Mouse (Mus musculus): ENCODE results near the gene Sh3glb1.
A peak's percentile ranks its signal among the peaks of the same experiment; 100 is the strongest.
"Not testable (repeated sequence)": the region's sequence is repeated elsewhere in the genome, so short reads cannot be mapped to it uniquely, and the experiment has no call there.

Sh3glb1 gene

DNA sequence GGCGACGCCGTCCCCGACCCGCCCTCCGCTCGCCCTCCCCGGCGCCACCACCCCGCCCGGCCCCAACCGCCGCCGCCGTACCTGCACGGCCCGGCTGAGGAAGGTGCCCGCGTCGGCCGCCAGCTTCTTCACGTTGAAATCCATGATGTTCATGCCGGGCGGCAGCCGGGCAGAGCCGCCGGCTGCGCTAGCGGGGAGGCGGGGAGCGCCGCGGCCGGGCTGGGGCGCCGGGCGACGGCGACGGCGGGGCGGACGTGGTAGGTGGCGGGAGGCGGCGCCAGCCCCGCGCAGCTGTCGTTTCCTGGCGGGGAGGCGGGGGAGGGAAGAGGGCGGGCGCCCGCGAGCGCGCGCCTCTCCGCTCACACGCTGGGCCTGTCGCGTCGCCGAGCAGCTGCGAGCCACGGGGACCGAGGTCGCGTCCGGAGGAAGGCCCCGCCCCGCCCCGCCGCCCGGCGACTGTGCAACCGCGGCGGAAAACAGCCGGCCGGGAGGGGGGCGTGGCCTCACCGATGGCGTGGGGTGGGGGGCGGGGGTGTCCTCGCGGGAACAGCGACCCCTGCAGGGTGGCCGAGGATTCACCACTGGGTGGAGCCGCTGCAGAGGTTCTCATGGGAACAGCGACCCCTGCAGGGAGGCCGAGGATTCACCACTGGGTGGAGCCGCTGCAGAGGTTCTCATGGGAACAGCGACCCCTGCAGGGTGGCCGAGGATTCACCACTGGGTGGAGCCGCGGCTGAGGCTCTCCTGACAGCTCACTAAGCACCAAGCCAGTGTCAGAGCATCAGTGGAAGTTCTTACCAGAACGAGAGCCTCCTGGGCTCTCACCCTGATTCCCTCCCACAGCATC lies at the start of gene Sh3glb1:
Gene Sh3glb1 (minus strand): TSS at position 435 of the 847 bp plus-strand sequence.
- peak; percentile 98 for DNase-seq

DNA sequence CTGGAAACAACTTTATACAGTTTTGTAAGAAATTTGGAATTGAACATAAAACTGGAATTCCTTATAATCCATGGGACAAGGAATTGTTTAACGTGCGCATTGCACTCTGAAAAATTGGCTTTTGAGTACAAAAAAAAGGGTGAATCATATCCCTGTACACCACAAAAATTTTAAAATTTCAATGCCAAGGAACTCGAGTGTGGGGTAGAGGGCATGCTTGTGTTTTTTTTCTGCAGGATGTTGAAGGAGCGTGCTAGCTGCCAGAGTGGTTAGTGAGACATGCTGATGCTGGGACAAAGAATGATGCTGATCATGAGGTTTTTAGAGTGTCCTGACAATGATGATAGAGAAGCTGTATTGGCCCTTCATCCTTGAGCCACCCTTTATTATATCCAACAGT lies 45.0 kb upstream of the Sh3glb1 start:
- DNase-seq = no peak

DNA sequence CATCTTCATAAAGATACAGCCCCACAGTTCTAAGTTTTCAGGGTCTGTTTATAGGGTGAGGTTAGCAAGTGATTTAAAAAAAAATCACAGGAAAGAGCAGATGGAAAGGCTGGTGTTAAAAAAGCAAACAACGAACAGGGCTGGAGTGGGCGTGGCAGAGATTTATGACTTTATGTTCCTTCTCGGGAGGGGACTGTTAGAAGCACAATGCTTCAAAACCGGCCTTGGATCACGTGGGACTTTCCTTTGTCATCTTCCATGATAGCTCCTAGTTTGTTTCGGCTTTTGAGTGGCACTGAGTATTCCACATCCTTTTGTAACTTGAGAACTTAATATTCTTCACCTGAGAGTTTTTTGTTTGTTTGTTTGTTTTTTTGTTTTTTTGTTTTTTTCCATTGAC lies 41.3 kb upstream of the Sh3glb1 start:
- no peak for DNase-seq

DNA sequence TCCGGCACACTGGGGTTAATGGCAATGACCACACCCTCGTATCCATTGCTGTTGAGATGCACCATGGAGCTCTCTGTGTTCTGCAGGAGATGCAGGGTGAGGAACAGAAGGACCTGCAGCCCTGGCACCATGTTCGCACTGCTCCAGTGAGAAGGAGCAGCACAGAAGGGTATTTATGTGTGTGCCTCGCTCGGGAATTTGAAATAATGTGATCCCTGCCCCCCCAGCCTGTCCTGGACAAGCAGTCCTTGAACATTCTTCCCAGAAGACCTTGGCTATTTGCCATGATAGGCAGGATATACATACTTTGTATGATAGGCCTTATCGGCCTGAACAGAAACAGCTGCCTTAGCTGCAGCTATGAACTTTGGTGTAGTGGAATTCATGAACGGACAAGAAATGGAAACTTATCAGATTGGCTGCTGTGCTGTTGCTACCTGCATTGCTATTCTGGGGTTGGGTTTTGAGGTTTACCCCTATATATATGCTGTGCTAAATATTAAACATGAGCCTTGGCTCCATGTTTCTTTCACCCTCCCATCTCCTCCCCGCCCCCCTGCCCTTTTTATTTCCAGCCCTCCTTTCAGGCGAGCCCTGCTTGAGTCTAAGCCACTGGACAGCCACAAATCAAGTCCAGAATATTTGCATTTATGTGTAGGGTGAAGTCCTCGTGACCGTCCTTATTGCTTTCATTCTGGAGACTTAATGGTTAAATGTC lies 40.6 kb upstream of the Sh3glb1 start, which contains the start of gene Clca3a1:
Gene Clca3a1 (minus strand): TSS at position 386 of the 718 bp plus-strand sequence.
- no peak for DNase-seq

DNA sequence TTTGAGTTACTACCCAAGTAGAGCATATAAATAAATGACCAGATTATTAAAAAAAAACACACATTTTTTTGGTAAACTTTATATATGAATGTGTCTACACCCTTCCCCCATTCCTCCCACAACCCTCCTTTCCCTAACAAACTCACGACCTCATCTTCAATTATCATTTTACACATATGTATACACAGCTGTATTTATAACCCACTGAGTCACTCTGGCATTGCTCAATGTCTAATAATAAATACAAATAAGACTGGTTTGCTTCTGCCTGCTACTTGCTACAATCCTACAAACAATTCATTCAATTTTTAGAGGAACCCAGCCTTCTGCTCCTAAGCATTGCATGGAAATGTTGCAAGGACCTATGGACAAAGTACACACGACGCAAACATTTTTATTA lies 39.6 kb upstream of the Sh3glb1 start:
- DNase-seq = no peak

DNA sequence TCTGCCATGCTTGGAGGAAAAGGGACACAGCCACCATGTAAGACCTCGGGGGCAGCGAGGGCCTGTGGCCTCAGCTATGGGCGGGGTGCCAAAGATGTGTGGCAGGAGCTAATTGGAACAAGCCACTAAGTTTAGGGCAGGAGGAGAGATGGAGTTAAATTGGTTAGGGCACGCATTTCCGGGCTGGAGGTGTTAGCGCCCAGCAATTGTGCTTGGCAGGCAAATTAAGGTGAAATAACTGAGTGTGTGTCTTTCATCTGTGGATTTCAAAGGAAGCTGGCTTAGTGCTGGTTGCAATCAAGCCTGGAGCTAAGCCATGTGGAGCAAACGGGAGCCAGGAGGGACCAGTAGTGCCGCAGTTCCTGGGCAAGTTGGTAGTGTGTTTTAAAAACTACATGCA lies 36.0 kb upstream of the Sh3glb1 start:
- DNase-seq = not testable (repeated sequence)

DNA sequence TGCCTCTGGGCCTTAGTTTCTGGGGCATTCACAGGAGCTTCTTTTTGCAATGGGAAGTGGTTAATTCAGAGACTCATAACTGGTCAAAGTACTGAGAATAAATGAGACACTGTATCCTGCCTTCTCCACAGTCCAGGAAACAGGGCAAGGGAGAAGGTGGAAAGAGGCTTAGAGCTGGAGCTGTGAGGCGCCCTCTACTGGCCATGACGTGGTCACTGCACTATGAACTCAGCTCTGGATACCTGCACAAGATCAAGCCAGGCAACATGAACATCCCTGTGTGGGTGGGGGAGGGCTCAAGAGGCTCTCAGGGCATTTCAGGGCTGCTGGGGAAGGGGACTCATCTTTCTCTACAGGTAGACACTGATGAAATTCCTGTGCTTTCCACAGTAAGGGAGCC lies 33.0 kb upstream of the Sh3glb1 start:
- DNase-seq = no peak

DNA sequence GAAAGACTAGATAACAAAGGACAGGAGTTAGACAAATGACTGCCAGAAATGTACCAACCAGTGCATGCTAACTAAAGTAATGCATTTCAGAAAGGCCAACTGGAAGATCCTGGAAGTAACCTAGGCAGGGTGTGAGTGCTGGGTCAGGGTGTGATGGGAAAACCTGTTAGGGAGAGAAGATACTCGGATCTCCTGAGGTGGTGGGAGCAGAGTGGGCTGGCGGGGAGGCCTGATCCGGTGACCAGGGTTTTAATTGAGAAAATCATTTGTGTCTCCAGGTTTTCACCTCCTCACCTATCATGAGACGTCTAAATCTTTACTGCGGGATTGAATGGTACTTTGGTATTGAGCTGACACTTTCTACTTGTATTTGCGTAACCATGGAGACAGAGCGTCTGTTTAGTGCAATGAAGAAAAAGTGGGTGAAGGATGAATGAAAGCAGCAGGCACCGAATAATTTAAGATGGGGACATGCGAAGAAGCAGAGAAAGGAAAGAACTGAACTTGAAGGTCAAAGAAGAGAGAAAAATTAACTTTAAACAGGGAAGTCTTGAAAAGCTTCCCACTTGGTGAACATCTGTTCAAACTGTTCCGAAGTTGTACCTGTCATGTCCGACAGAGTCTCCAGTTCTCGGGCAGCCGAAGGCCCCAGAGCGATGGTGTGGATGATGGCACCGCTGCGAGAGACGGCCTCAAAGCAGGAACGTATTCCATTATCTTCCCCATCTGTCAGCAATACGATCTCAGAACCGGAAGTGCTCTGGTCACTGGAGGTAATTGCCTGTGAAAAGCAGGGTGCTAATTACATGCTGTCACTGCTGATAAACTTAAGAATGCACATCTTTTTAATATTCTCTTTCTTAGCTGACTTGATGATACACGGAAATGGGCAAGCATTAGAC lies 29.2 kb upstream of the Sh3glb1 start:
- not testable (repeated sequence) for DNase-seq

DNA sequence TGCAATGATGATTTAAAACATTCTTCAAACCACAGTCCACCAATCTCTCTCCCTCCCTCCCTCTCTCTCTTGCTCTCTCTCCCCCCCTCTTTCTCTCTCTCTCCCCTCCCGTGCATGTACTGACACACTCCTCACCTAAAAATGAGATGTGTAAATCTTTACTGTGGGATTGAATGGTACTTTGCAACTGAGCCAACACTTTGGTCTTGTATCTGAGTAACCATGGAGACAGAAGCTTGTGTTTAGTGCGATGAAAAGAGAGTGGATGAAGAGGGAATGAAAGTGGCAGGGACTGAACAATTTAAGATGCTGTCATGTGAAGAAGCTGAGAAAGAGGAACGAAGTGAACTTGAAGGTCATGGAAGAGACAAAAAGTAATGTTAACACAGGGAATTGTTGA lies 27.6 kb upstream of the Sh3glb1 start:
- not testable (repeated sequence) for DNase-seq

DNA sequence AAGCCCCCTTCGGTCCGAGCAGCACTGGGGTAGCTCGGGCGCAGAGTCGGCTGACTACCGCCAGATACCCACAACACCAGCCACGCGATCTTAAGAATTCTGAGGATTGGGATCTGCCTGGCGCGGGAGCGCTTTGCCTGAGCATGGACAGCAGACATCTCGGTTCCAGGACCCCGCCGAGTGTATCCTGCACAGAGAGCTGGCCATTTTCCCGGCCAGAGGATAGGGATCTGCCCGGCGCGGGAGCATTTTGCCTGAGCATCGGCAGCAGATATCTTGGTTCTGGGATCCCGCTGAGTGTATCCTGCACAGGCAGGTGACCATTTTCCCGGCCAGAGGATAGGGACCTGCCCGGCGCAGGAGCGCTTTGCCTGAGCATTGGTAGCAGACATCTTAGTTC lies 18.3 kb upstream of the Sh3glb1 start:
- not testable (repeated sequence) for DNase-seq

DNA sequence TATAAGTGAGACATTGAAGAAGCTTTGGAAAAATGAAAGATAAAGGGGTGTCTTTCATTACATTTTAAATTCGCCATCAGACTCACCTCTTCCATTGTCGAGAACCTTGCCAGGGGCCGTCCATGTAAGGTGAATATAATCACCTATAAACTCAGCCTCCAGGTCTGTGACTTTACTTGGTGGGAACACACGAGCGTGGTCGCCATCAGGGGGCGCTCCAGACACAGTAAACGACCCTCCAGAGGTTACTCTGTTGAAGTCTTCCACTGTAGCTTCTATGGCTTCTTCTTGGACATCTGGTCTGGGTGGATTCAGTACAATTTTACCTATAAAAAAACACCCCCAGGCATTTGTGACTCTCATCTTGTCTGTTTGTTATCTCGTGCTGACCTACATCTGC lies 16.7 kb upstream of the Sh3glb1 start:
- no peak for DNase-seq

DNA sequence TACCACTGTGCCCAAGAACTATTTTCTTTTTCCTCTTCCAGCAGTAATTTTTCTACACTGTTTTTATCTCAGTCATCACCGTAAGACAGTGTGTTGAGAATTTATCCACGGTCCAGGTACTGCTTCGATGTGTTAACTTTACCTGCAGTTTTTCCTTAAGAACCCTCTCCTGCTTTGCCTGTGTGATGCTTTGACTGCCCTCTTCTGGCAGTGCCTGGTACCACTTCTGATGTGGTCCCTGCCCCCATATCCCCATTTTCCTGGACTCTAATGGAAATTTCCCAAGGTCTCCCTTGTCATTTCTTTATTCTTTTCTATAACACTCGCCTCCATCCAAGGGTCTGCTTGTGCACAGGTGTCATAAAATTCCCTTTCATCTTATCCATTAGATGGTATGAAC lies 3.3 kb upstream of the Sh3glb1 start:
- peak; percentile 59 for DNase-seq

DNA sequence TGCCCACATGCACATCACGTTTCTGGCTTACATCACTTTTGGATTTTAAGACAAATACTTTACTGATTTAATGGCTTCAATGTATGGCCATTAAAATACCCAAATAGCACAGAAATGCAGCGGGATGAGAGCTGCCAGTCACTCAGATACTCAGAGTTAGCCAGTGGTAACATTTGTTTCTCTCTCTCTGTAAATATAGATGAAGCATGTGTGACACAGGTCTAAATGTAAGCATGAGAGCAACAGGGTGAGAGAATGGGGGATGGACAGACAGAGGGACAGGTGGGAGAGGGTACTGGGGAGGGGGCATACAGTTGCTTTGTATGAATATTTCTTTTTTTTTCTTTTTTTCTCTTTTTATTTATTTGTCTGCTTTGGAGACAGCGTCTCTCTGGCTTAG lies 2.4 kb upstream of the Sh3glb1 start:
- DNase-seq = not testable (repeated sequence)

DNA sequence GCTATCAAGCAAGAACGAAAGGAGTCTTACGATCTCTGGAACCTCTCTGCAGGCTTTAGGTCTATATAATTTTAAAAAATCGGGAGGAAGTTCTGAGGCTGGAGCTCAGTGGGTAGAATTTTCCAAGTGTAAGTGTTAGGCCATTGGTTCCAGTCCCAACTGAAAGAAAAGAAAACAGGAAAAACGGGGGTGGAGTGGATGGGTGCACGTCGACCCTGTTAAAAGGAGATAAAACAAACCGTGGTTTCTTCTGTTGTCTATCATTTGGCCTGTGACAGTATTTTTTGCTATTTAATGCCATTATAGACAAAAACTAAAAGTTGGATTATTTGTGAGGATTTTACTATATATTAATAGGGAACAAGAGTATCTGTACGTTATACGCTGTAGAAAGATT lies 1.7 kb upstream of the Sh3glb1 start:
- DNase-seq = no peak

DNA sequence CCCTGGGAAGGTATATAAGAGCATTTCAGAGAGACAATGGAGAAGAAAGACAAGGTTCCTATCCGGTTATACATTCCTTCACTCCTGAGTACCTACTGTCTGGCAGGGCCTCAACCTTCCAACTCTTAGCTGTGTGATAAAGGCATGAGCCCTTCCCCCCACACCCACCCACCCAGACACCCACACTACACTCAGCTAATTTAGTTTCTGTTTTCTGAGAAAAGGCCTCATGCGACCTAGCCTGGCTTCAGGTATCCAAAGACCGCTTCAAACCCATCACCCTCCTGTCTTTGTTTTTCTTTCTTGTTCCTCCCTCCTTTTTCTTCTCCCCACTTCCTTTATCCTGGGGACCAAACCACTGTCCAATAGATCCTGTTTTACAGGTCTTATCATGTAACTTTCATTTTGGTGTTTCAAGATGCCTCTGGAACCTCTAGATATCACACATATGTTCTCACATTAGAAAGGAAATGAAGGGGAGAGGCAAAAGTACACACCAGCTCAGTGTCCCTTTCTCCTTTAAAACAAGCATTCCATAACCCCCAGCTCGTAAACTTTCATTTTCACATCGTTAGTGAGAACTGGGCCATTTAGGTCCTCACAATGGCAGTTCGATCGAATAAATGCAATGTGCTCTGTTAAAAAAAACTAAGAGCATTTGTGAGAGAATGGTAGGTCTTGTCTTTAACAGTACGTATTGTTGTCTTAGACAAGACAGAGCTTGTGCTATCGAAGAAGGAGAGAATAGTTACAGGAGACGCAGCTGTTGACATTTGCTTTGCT lies 1.1 kb upstream of the Sh3glb1 start:
- no peak for DNase-seq

DNA sequence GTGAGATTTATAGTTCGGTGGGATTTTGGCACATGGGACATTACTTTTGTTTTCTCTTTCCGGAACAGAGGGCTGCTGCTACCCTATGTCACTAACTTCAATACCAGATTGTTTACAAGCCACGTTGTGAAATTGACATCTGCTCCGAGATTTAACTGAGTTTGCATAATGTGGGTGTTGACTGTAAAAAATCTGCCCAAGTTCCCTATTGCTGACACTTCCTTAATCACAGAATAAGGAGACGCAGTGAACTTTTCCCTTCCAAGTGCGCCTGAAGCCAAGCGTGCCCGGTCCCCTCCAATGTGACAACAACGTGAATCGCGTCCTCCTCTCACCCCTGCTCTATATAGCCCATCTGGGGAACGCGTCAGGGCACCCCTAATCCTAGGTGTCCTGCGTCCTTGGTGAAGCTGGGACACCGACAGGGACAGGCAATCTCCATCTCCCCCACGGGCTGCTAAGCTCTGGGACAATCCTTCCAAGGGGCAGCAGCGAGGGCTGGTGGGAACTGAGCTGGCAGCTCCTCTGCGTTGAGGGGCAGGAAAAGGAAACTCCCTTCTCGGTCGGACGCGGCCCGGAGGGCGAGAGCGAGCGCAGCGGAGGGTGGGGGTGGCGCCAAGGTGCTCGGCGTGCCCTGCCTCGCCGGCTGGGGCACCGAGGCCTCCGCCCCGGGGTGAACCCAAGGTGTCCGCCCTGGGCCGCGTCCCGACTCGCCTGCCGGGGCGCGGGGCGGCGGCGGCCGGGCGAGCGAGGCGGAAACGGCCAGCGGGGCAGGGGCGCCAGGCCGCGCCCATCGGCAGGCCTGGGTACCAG lies 841 bp downstream of the Sh3glb1 start:
- DNase-seq = peak; percentile 60

DNA sequence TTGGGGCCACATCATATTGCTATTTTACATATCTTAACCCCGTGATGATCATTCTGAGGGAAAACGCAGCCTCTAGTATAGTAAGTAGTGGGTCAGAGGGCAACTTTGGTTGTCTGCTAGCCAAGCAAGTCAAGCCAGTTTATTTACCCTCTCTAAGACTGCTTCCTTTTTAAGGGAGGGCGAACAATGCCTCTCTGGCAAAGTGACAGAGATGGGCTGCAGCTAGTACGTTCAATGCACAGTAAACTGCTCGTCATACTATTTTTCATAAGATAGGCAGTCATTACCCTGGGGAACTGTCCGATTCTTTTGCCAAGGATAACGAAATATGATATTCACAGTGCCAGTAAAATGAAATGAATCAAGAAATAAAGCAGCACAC lies 1.4 kb downstream of the Sh3glb1 start:
- no peak for DNase-seq

DNA sequence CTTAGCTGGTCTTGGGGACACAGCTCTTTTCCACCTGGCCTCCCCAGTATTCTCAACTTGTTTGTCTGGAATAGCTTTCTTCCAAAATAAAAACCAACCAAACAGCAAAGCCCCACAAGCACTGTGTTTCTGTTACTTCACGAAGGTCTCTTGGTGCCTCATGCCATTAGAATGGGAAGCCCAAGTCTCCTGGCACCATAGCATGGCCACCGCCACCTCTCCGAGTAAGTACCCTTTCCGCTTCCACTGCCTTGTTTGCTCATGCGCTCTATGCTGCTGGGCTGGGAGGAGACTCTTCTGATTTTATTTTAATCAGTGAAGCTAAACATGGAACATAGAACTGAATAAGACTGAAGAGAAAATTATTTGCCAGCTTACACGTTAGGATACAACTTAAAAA lies 2.3 kb downstream of the Sh3glb1 start:
- no peak for DNase-seq

DNA sequence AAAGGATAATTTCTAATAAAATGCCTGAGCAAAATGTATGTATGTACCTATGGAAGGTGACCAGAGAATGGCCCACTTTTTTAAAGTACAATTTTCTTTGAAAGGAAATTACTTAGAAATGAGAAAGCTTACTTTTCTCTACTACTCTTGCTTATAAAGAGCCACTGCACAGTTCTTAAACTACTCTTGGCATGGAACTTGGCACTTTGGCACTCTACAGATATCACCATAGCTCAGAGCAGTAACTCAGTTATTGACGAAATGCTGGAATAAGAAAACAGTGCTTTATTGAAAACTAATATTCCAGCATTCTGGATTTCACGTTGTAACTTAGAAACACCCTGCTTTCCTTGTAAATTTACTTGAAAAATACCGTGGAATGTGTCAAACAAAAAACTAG lies 3.0 kb downstream of the Sh3glb1 start:
- DNase-seq = no peak

DNA sequence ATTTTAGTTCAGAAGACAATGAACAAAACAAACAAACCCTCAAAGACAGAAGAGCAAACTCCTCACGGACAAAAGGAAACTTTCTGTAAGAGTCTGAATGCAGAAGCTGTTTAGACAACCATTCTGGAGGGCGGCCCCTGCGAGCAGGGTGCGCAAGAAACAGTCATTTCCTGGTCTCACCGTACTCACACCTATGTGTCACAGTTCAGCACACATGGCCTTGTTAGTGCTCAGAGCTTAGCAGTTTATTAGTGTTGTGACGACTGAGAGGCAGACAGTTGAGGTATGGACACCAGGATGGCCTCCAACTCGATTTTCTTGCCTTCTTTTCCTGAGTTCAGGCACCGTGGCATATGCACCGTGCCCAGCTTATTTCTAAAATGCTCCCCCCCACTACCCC lies 4.2 kb downstream of the Sh3glb1 start:
- DNase-seq = no peak

DNA sequence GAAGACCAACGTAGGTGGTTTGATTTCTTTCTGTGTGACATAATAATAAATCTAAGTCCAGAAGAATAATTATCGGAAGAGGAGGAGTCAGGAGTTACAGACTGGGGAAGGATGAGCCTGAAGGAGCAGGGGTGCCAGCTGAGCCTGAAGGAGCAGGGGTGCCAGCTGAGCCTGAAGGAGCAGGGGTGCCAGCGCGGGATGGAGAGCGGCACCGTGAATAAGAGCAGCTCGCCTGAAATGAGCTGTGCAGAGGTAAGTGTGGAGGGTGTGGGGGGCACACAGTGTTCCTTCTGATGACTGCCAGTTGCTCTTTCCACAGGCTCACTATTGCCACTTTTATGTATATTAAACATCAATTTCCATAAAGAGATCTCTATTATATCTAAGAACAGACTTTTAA lies 5.1 kb downstream of the Sh3glb1 start:
- no peak for DNase-seq

DNA sequence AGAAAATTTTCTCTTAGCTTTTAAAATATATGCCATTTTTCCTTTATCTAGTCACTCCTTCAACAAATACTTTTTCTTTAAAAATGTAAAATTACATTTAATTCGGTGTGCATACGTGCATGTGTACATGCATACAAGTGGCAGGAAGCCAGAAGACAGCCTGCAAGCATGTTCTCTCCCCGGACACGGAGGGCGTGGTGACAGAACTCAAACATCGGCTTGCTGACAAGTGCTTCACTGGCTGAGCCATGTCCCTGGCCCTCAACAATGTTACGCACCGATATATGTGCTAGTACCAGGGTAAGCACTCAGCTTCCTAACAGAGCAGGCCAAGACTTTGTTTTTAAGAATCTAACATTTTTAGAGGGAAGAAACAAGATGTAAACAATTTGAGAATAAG lies 5.5 kb downstream of the Sh3glb1 start:
- DNase-seq = no peak

Measured in cerebellum, adult 8-10 months (tissue).